ENCODE assay signal across 17 mouse cellular contexts in the genomic region with DNA sequence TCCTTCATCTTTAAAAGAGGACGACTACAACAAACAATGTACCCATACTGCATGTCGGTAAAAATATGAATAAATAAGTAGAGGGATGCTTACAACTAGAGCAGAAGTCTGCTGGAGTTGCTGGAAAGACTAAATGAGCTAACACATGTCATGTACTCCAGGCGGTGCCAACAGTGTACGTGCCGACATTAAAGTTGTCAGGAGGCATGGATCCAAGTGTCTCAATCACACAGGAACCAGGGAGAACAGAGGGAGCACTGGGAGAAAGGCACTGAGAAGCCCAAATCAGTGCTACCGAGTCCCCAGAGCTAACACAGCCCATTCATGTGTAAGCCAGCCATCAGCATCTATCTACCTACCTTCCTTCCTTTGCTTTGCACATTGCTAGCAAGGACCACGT.
DNase-seq lines count a peak whose midpoint lies in the region; ATAC-seq and TF ChIP-seq lines count a peak whose summit lies in the region.
"Had no signal": no experiment of that assay in that cellular context is flagged by ENCODE, and none has a peak within 500 bp of the region (broad histone marks: within the 10 kb centered on the region; RNA-seq: fewer than 3 reads in every experiment).

No protein-coding gene starts in this region.

- no peaks in the 10 kb centered on the region for H3K9me3 ChIP-seq in forebrain, postnatal 0 days (ENCODE audit: low read length)
- H3K9me3 ChIP-seq in forebrain, embryonic 12.5 days, result no peaks in the 10 kb centered on the region
- no peaks in the 10 kb centered on the region for H3K9me3 ChIP-seq in lung, embryonic 14.5 days (ENCODE audit: low read depth, low read length)
- H3K9me3 ChIP-seq: embryonic facial prominence, embryonic 13.5 days; megakaryocyte, embryonic 14.5 days had no signal

- peaks cover 12% of the 10 kb centered on the region; the same call in 1 of the 2 replicates for H3K4me1 ChIP-seq in forebrain, postnatal 0 days (ENCODE audit: insufficient read depth)
- peaks cover 11% of the 10 kb centered on the region for H3K4me1 ChIP-seq in forebrain, embryonic 12.5 days
- peaks cover 34% of the 10 kb centered on the region for H3K4me1 ChIP-seq in lung, embryonic 14.5 days (ENCODE audit: insufficient read depth)
- H3K4me1 ChIP-seq: megakaryocyte, embryonic 14.5 days had no signal

- H3K4me3 ChIP-seq in forebrain, postnatal 0 days (ENCODE audit: low read depth, low read length), result no peak overlapping the region
- no peak overlapping the region for H3K4me3 ChIP-seq in forebrain, embryonic 12.5 days (replicated peaks)
- H3K4me3 ChIP-seq in lung, embryonic 14.5 days (ENCODE audit: low read depth, low read length), result no peak overlapping the region
- H3K4me3 ChIP-seq: embryonic facial prominence, embryonic 13.5 days; megakaryocyte, embryonic 14.5 days had no signal

- ATAC-seq in forebrain, postnatal 0 days, result peak; percentile 77
- ATAC-seq in forebrain, embryonic 12.5 days (ENCODE audit: low FRiP score), result no peak
- no peak for ATAC-seq in lung, embryonic 14.5 days (ENCODE audit: insufficient read depth)

- 0 out of 2 replicates have a peak, but pooled peaks cover 5% of the 10 kb centered on the region for H3K36me3 ChIP-seq in forebrain, postnatal 0 days (ENCODE audit: insufficient read depth)
- H3K36me3 ChIP-seq in forebrain, embryonic 12.5 days (replicated peaks), result no peaks in the 10 kb centered on the region
- no peaks in the 10 kb centered on the region for H3K36me3 ChIP-seq in lung, embryonic 14.5 days (ENCODE audit: insufficient read depth)
- H3K36me3 ChIP-seq: embryonic facial prominence, embryonic 13.5 days had no signal

- DNase-seq in forebrain, postnatal 0 days, result peak; percentile 62
- DNase-seq in lung, embryonic 14.5 days, result peak; percentile 24
- DNase-seq in lung, adult 18-20 months, result no peak
- DNase-seq in brain, embryonic 14.5 days (ENCODE audit: low read depth), result peak; percentile 75
- DNase-seq in layer of hippocampus, adult 9-10 months (ENCODE audit: low spot score), result peak; percentile 57
- no peak for DNase-seq in urinary bladder, adult 18-20 months (ENCODE audit: low spot score in 2 of 2)
- DNase-seq in thymus, postnatal 14 days, result no peak
- DNase-seq: adrenal gland, postnatal 14 days; cerebellum, adult 11-12 months; cerebellum, postnatal 14 days; gastrocnemius, postnatal 36 days; kidney, adult 8-10 months; kidney, postnatal 36 days had no signal

- no peak overlapping the region for H3K4me2 ChIP-seq in forebrain, postnatal 0 days (ENCODE audit: low read depth)
- H3K4me2 ChIP-seq in forebrain, embryonic 12.5 days, result no peak overlapping the region
- H3K4me2 ChIP-seq in lung, embryonic 14.5 days, result no peak overlapping the region
- H3K4me2 ChIP-seq: embryonic facial prominence, embryonic 13.5 days; liver, embryonic 11.5 days had no signal

- H3K9ac ChIP-seq in forebrain, postnatal 0 days, result no peak overlapping the region
- H3K9ac ChIP-seq in forebrain, embryonic 12.5 days, result no peak overlapping the region
- no peak overlapping the region for H3K9ac ChIP-seq in lung, embryonic 14.5 days
- H3K9ac ChIP-seq: embryonic facial prominence, embryonic 13.5 days had no signal

- no peak for TF ChIP-seq CTCF in forebrain, postnatal 0 days (IDR thresholded peaks at IDR 0.05; ENCODE audit: low read depth)
- TF ChIP-seq CTCF in lung, embryonic 14.5 days (IDR thresholded peaks at IDR 0.05; ENCODE audit: low read depth), result no peak
- no peak for TF ChIP-seq CTCF in brain, embryonic 14.5 days (IDR thresholded peaks at IDR 0.05; ENCODE audit: borderline replicate concordance, extremely low read depth, insufficient read depth, insufficient read length)

- 54% methylated on average over 7 of the region's 7 CpGs for WGBS in forebrain, postnatal 0 days
- 85% methylated on average over 7 of the region's 7 CpGs for WGBS in forebrain, embryonic 12.5 days
- 70% methylated on average over 7 of the region's 7 CpGs for WGBS in lung, embryonic 14.5 days

- no peak overlapping the region for H3K27ac ChIP-seq in forebrain, postnatal 0 days (ENCODE audit: low read depth, low read length)
- no peak overlapping the region for H3K27ac ChIP-seq in forebrain, embryonic 12.5 days
- no peak overlapping the region for H3K27ac ChIP-seq in lung, embryonic 14.5 days (ENCODE audit: low read depth)
- H3K27ac ChIP-seq: embryonic facial prominence, embryonic 13.5 days had no signal

- no peaks in the 10 kb centered on the region for H3K27me3 ChIP-seq in forebrain, postnatal 0 days (ENCODE audit: insufficient read depth, low read length)
- H3K27me3 ChIP-seq in forebrain, embryonic 12.5 days, result no peaks in the 10 kb centered on the region
- no peaks in the 10 kb centered on the region for H3K27me3 ChIP-seq in lung, embryonic 14.5 days (ENCODE audit: insufficient read depth, low read length)
- H3K27me3 ChIP-seq: embryonic facial prominence, embryonic 13.5 days had no signal

- TF ChIP-seq POLR2A in brain, embryonic 14.5 days (IDR thresholded peaks at IDR 0.05; ENCODE audit: borderline replicate concordance, extremely low read depth, insufficient read depth, insufficient read length, poor library complexity, severe bottlenecking), result no peak

Comparison
In these comparisons a context has a peak if more than half of its experiments do, and no peak if none do; other contexts are left out.
1. DNase-seq: peak in forebrain, postnatal 0 days (single experiment), lung, embryonic 14.5 days (single experiment), brain, embryonic 14.5 days (single experiment) and layer of hippocampus, adult 9-10 months (single experiment); none in lung, adult 18-20 months (0 of 2), urinary bladder, adult 18-20 months (0 of 2) and thymus, postnatal 14 days (single experiment).